Mouse (Mus musculus) embryonic facial prominence, embryonic 14.5 days (tissue): ENCODE results near the gene Stox2. TPM values are rescaled to one million over a fixed set of nuclear protein-coding genes. Genes with fewer than 3 reads are reported as not detected.

Experiments used
- ATAC-seq: fragments of 200-750 bp; cut with Nextera tagmentation; 2 replicates; pipeline ENCODE4 v1.8.0; 2017; ENCODE audit warnings: low read depth, moderate number of reproducible peaks, moderate TSS enrichment
- DNase-seq: peaks from one replicate; pipeline ENCODE4 v3.0.0-alpha.2; 2015; ENCODE audit warnings: low spot score
- H3K27ac ChIP-seq: fragments of 300-500 bp; sonication (generic); replicated peaks from 2 replicates; pipeline ENCODE4 v1.5.1; 2014; ENCODE audit warnings: low read depth, mild to moderate bottlenecking, low read length, moderate library complexity
- H3K27me3 ChIP-seq: fragments of 300-500 bp; sonication (generic); replicated peaks from 2 replicates; pipeline ENCODE4 v1.6.1; 2014; ENCODE audit warnings: low read length; ENCODE audit not compliant: control insufficient read depth, insufficient read depth
- H3K36me3 ChIP-seq: fragments of 300-500 bp; sonication (generic); 2 replicates; pipeline ENCODE4 v1.6.1; 2014; ENCODE audit warnings: low read length, mixed read lengths; ENCODE audit not compliant: control insufficient read depth, insufficient read depth
- H3K4me1 ChIP-seq: fragments of 300-500 bp; sonication (generic); 2 replicates; pipeline ENCODE4 v1.6.1; 2014; ENCODE audit warnings: antibody characterized with exemption, low read length; ENCODE audit not compliant: control insufficient read depth, insufficient read depth
- H3K4me2 ChIP-seq: fragments of 300-500 bp; sonication (generic); 2 replicates; pipeline ENCODE4 v1.6.1; 2014; ENCODE audit warnings: low read depth, mild to moderate bottlenecking, low read length, moderate library complexity, mixed read lengths
- H3K4me3 ChIP-seq: fragments of 300-500 bp; sonication (generic); 2 replicates; pipeline ENCODE4 v1.5.1; 2014; ENCODE audit warnings: low read depth, mild to moderate bottlenecking, low read length
- H3K9ac ChIP-seq: fragments of 300-500 bp; sonication (generic); 2 replicates; pipeline ENCODE4 v1.6.1; 2014; ENCODE audit warnings: low read depth, mild to moderate bottlenecking, low read length, moderate library complexity, mixed read lengths
- H3K9me3 ChIP-seq: fragments of 300-500 bp; sonication (generic); 2 replicates; pipeline ENCODE4 v1.6.1; 2016; ENCODE audit warnings: low read length; ENCODE audit not compliant: control insufficient read depth
- WGBS: fragments of 180-500 bp; shearing (Covaris S2); extraction: QIAGEN DNeasy Blood & Tissue Kit; methylation state at CpG from one replicate; pipeline ENCODE4 v1.1.7; 2014; 5-methylcytosine and 5-hydroxymethylcytosine counted together
- polyA plus RNA-seq: library from polyadenylated mRNA; unstranded; fragments of >200 nt; fragmentation: Nextera tagmentation; extraction: Ambion mirVana; gene quantifications from 2 replicates; pipeline ENCODE4 v1.2.1, GENCODE M21; 2014

Gene Stox2
- polyA plus RNA-seq, 1 experiment from 2014 or later, result 14.2 TPM

DNA sequence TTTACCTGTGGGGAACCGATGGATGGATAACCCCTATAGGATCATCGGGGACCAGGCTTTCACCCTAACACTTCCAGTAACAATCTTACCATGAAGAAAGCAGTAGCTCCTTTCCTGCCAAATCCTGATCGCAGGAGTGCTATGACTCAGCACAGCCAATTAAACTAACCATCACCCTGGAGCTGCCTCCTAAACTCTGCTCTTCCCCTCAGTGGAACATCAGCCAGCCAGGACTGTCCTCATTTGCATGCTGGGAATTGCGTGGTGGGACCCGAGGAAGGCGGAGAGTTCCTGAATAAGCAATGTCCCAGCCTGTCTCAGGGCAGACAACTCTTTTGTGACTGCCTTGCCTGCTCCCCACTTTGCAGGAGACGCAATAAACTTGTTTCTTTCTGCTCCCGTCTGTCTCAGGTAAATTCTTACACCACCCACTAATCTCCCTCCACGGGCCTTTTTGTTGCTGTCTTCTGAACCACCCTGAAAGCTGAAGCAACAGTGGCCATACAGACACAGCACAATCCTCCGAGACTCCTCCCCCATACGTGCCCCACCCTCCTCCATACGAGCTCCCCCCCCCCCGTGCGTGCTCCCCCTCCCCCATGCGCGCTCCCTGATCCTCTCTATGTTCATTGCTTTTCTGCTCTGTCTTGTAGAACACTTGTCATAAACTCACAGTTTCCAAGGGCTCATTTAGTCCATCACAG is 121.9 kb downstream of the Stox2 start:
- DNase-seq (peak; percentile 56), ATAC-seq (0 out of 2 replicates have a peak, but pooled peaks have one; percentile 31)
- WGBS, result 42% methylated on average over 16 of the region's 16 CpGs
- Histone ChIP-seq H3K9ac (no peak overlapping the region), H3K4me1 (peaks cover 8% of the 10 kb centered on the region; the same call in 1 of the 2 replicates), H3K4me3 (no peak overlapping the region), H3K27me3 (no peaks in the 10 kb centered on the region), H3K27ac (no peak overlapping the region), H3K36me3 (no peaks in the 10 kb centered on the region), H3K4me2 (no peak overlapping the region; the same call in 1 of the 2 replicates), H3K9me3 (no peaks in the 10 kb centered on the region)

DNA sequence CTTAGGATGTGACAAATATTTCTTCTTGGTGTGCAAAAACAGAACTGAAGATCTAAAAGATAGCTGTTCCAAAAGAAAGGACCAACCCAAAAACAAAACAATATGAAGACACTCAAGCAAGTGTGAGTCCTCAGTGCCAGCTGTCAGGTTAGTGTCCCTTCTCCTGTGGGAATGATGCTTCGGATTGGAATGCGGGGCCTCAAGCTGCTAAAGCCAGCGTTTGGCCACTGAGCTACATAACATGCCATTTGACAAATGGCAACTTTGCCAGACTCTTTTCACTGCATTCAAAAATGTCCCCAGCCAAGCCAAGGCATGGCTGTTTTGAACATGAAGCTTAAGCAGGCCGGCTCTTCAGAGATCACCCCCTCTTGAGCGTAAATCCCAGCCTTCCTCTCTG is 124.9 kb downstream of the Stox2 start:
- H3K36me3 ChIP-seq, result no peaks in the 10 kb centered on the region
- 27% methylated on average over 5 of the region's 5 CpGs for WGBS
- H3K9ac ChIP-seq, result no peak overlapping the region
- H3K4me3 ChIP-seq, result no peak overlapping the region
- ATAC-seq, result no peak
- no peak overlapping the region for H3K4me2 ChIP-seq
- H3K27ac ChIP-seq, result 0 out of 2 replicates have a peak overlapping the region, but pooled peaks have one; percentile 19
- no peaks in the 10 kb centered on the region for H3K9me3 ChIP-seq
- no peaks in the 10 kb centered on the region for H3K27me3 ChIP-seq
- H3K4me1 ChIP-seq, result peaks cover 3% of the 10 kb centered on the region; the same call in 1 of the 2 replicates
- peak; percentile 55 for DNase-seq

DNA sequence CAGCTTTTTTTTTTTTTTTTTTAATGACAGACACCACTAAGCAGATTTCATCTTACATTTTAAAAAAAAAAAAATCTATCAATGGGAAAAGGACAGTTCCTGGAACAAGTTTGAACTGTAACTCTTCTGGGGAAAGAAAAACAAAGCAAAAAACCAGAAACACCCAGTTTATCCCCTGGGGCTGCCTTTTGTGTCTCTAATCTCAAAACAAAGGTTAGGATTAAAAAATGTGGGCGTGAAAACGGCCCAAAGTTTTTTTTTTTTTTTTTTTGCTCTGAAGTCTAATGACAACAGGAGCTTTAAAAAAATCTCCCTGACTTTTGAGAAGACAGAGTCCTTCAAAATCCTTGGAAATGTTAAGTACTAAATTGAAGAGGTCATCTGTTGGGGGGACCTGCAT is 125.5 kb downstream of the Stox2 start:
- H3K9ac ChIP-seq, result no peak overlapping the region
- H3K36me3 ChIP-seq, result no peaks in the 10 kb centered on the region
- H3K27me3 ChIP-seq, result no peaks in the 10 kb centered on the region
- WGBS, result 24% methylated on average over 2 of the region's 2 CpGs
- ATAC-seq (no peak), DNase-seq (no peak)
- H3K27ac ChIP-seq, result no peak overlapping the region
- H3K4me2 ChIP-seq, result no peak overlapping the region
- peaks cover 3% of the 10 kb centered on the region; the same call in 1 of the 2 replicates for H3K4me1 ChIP-seq
- H3K4me3 ChIP-seq, result no peak overlapping the region
- H3K9me3 ChIP-seq, result no peaks in the 10 kb centered on the region

DNA sequence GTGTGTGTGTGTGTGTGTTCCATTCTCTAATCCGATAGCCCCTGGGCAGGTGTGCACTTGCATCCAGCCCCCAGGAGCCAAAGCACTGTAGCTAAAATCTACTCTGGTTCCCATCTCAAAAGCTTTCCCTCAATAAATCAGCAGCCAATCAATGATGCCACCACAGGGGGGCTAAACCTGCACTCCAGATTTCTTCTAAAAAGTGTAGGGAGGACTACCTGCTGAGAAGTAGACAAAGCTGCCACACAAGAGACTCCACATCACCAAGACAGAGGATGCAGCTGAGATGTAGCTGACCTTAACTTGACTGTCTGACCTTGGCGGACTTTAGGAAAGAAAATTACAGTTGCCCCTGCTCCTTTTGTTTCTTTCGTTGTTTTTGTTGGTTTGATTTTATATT is 127.7 kb downstream of the Stox2 start:
- Histone ChIP-seq H3K36me3 (no peaks in the 10 kb centered on the region), H3K27me3 (no peaks in the 10 kb centered on the region), H3K4me1 (peaks cover 3% of the 10 kb centered on the region; the same call in 1 of the 2 replicates), H3K9ac (no peak overlapping the region), H3K4me3 (no peak overlapping the region), H3K9me3 (no peaks in the 10 kb centered on the region), H3K27ac (no peak overlapping the region), H3K4me2 (no peak overlapping the region)
- 73% methylated on average over 3 of the region's 3 CpGs for WGBS
- ATAC-seq (no peak), DNase-seq (no peak)

DNA sequence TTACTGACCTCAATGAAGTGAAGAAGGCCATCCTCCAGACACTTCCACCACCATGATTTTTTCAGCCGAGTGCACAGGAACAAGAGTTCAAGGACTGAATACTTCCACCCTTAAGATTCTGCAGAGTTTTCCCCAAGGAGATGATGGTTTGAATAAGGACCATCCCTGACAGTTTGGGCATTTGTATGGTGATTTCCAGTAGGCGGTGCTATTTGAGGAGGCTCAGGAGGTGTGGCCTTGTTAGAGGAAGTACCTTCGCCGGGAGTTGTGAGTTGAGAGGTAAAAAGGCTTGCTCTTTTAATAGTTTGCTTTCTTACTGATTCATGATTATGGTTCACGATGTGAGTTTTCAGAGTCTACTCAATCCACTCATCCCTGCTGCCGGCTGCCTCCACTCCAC is 138.0 kb downstream of the Stox2 start:
- H3K27ac ChIP-seq, result no peak overlapping the region
- no peak overlapping the region for H3K4me2 ChIP-seq
- no peaks in the 10 kb centered on the region for H3K27me3 ChIP-seq
- H3K9ac ChIP-seq, result no peak overlapping the region
- ATAC-seq, result no peak
- H3K4me1 ChIP-seq, result no peaks in the 10 kb centered on the region
- 92% methylated on average over 6 of the region's 6 CpGs for WGBS
- H3K4me3 ChIP-seq, result no peak overlapping the region
- no peaks in the 10 kb centered on the region for H3K36me3 ChIP-seq
- H3K9me3 ChIP-seq, result no peaks in the 10 kb centered on the region
- DNase-seq, result no peak

DNA sequence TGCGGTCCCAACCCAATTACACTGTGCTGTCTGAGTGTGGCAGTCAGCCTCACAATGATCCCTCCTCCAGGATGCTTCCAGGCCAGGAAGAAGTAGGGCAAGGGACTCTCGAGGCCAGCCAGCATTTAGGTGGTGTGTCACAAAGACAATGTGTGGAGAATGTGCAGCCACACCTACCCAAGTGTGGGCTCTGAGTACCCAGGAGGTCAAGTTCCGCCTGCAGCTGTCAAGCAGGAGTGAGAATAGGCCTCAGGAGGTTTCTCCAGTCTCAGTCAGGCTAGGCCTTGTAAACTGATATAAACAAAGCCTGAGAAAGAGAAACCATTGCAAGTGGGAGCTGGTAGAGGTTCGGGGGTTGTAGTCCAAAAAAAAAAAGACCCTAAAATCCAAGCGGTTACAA is 139.8 kb downstream of the Stox2 start:
- DNase-seq (peak; percentile 42), ATAC-seq (peak; percentile 55; the same call in 1 of the 2 replicates)
- H3K9me3 ChIP-seq, result no peaks in the 10 kb centered on the region
- no peaks in the 10 kb centered on the region for H3K4me1 ChIP-seq
- no peak overlapping the region for H3K4me3 ChIP-seq
- no peaks in the 10 kb centered on the region for H3K36me3 ChIP-seq
- H3K27ac ChIP-seq, result no peak overlapping the region
- WGBS, result 60% methylated on average over 5 of the region's 5 CpGs
- no peak overlapping the region for H3K4me2 ChIP-seq
- no peaks in the 10 kb centered on the region for H3K27me3 ChIP-seq
- no peak overlapping the region for H3K9ac ChIP-seq

DNA sequence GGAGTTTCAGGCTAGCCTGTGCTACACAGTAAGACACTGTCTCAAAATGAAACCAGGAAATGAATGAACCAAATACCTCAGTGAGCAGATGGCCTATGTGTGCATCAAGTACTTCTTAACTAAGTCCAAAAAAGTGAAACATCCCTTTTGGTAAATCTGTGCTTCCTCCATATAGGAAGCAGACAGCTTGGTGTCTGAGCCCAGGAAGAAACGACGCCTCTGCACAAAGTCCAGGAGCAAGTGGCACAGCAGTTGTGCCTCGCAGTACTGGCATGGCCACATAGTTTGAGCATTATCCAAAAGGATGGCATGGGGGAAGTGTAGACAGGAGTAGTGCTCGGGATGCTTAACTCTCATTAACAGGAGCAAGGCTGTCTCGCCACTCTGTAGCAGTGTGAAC is 140.3 kb downstream of the Stox2 start:
- no peaks in the 10 kb centered on the region for H3K27me3 ChIP-seq
- H3K9ac ChIP-seq, result no peak overlapping the region
- H3K27ac ChIP-seq, result no peak overlapping the region
- DNase-seq (no peak), ATAC-seq (no peak)
- no peak overlapping the region for H3K4me2 ChIP-seq
- WGBS, result 89% methylated on average over 5 of the region's 5 CpGs
- no peak overlapping the region for H3K4me3 ChIP-seq
- no peaks in the 10 kb centered on the region for H3K36me3 ChIP-seq
- no peaks in the 10 kb centered on the region for H3K9me3 ChIP-seq
- H3K4me1 ChIP-seq, result no peaks in the 10 kb centered on the region

DNA sequence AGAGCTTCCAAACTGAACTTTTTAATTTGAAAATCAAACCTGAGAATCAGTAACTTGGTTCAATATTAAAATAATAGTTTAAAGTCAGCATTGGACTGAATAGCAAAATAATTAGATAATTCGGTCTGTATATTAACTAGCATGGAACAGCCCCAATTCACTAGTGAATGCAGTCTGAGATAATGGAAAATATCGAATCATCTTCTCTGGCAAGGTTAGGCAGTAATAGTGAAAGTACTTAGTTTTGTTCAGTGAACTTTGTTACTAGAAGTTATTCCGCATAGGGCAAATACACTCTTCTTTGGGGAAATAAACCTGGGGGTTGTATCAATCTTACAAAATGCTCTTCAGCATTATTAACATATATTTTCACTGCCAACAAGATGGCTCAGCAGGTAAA is 147.7 kb downstream of the Stox2 start:
- H3K27me3 ChIP-seq, result no peaks in the 10 kb centered on the region
- no peaks in the 10 kb centered on the region for H3K4me1 ChIP-seq
- 90% methylated on average over 3 of the region's 3 CpGs for WGBS
- ATAC-seq (no peak), DNase-seq (no peak)
- H3K9ac ChIP-seq, result no peak overlapping the region
- H3K4me3 ChIP-seq, result no peak overlapping the region
- H3K4me2 ChIP-seq, result no peak overlapping the region
- no peak overlapping the region for H3K27ac ChIP-seq
- H3K9me3 ChIP-seq, result no peaks in the 10 kb centered on the region
- no peaks in the 10 kb centered on the region for H3K36me3 ChIP-seq

DNA sequence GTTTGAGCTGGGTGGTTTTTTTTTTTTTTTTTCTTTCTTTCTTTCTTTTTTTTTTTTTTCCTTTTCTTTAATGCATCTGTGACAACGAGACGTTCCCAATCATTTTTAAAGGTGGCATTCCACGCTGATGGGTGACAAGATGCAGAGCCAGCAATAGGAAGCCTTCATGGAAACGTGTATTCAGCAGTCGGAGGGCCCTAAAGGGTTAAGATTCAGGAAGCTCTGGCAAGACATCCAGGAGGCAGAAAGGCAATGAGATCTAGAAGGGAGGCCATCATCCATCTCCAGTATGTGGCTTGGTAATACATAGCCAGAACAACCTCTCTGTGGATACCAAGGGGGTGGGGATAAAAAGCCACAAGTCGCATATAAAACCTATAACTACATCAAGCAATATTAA is 156.5 kb downstream of the Stox2 start:
- WGBS, result 10% methylated on average over 6 of the region's 6 CpGs

More for the DNA sequence above, 156.5 kb downstream of the Stox2 start:
- no peak for ATAC-seq
- H3K27ac ChIP-seq, result peak overlapping the region; percentile 94; the same call in 1 of the 2 replicates
- peak overlapping the region; percentile 85 for H3K4me3 ChIP-seq
- H3K9ac ChIP-seq, result peak overlapping the region; percentile 94
- peaks cover 8% of the 10 kb centered on the region; the same call in 1 of the 2 replicates for H3K4me1 ChIP-seq
- H3K36me3 ChIP-seq, result no peaks in the 10 kb centered on the region
- no peaks in the 10 kb centered on the region for H3K9me3 ChIP-seq
- no peaks in the 10 kb centered on the region for H3K27me3 ChIP-seq
- H3K4me2 ChIP-seq, result peak overlapping the region; percentile 86
- peak; percentile 35 for DNase-seq
